Mouse (Mus musculus) kidney, postnatal 14 days (tissue): Measurements from ENCODE around the gene Olfr1009.
"Not testable (repeated sequence)": the region's sequence is repeated elsewhere in the genome, so short reads cannot be mapped to it uniquely, and the experiment has no call there.

ENCODE experiments used
- DNase-seq: peaks from one replicate; pipeline ENCODE4 v3.0.0; 2022; ENCODE audit warnings: mixed read lengths

The Olfr1009 gene

DNA sequence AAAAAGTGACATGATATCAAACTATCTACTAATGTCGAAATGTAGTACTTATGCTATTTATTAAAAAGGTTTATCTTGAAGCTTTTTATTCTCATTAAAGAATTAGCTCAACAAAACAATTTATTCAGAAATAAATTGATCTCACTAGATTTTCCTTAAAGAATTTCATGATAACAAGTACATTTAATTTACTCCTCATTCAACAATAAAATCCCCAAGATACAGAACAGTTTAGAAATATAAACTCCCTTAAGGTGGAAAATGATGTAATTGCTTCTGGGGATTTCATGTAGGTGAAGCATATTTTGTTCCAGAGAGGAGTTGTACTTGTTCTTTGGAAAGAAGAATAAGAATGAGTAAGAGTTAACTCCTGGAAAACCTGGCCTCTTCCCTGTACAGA lies at the start of gene Olfr1009:
TSS of gene Olfr1009 (plus strand) at position 301 of the 400 bp plus-strand sequence.
- no peak for DNase-seq

GRCm38 (mm10) chr2:85678667-85679066 lies 36.6 kb upstream of the Olfr1009 start, which contains the start of gene Olfr1006:
Gene Olfr1006, minus strand, starts transcription at chr2:85678767.
- no peak for DNase-seq

DNA sequence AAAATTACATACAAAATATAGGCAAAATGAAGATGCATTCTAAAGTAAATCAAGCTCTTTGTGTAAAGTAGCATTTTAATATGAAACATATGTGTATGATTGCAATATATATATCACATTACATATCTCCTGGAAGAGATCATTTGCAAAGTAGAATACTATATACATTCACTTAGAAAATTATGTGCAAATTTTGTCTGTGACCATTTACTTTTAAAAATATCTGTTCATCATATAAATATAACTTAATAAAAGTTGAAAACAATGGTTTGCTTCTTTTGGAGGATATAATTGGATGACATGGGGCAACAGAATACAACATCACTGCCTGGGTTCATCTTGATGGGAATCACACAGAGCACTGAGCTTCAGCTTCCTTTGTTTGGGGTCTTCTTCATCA lies 26.1 kb upstream of the Olfr1009 start, which contains the start of gene Olfr1008:
TSS of gene Olfr1008 (plus strand) at position 301 of the 400 bp plus-strand sequence.
- DNase-seq: no peak

DNA sequence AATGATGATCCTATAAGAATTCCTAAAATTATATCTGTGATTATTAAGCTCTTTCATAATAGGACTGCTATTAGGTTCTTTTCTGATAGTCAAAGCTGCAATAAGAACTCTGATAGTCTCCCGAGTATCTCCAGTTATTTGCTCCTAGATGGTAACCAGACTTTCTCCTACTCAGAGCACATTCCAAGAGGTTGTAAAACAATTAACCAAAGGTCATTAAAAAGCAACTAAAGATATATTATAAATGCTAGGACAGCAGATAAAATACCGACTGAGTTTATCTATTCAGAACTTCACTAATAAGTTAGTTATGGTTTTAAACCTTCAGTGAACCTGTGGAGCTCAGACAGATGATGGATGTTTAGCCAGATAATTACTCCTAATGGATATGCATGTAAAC lies 4.5 kb upstream of the Olfr1009 start:
- not testable (repeated sequence) for DNase-seq

DNA sequence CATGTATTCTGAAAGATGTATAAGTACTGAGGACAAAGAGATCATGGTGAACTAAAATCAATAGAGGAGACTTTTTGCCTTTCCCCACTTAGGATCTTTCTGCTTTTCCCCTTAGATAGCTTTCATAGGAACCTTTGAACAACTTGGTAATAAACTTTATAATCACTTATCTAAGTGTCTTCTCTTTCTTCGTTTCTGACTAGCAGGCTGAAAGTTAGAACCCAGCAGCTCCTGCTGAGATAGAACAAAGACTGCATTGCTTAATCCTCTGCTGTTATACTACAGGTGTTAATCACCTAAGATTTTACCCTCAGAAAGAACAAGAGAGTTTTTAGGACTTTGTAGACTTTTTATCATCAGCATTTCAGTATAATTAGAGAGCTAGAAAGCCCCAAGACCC lies 4.1 kb upstream of the Olfr1009 start:
- DNase-seq: no peak

DNA sequence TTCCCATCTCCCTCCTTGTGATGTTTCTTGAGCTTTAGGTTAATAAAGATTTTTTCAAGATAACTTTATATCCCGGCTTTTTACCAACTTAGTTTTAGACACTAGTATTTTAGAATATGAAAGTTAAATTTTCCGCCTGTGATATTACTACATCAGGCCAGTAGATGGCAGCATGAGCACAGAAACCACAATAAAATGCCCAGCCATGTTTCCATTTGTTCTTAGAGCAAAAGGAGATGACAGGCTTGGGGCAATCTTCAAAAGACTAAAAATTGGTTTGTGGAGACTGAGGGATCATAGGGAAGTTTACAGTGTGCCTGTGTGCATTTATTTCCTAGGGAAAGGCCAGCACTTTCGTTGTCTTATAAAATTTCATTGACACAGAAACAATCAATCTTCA lies 10.6 kb downstream of the Olfr1009 start:
- DNase-seq: peak; percentile 10

GRCm38 (mm10) chr2:85753822-85754221 lies 38.6 kb downstream of the Olfr1009 start:
- no peak for DNase-seq

- no peak for DNase-seq
These were observed 47.4 kb downstream of the Olfr1009 start, which contains the start of gene Olfr1012 for GRCm38 (mm10) chr2:85762666-85763065. Gene Olfr1012, minus strand, starts transcription at chr2:85762766.

DNA sequence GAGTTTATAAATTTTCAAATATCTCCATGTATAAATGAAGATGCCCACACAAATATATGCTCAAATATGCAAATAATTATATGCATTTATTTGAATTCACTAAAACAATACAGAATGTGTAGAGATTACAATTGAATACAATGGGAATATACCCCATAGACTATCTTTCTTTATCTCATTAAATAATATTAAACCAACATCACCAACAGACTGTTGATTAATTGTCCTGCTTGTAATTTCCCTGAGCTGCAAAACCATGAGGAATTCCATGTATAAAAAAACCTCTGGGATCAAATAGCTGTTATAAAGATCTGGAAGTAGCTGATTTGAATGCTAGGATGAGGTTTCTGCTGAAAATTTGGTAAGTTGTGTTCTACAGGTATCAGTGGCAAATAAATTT lies 51.6 kb downstream of the Olfr1009 start, which contains the start of gene Olfr1013:
TSS of gene Olfr1013 (plus strand) at position 301 of the 400 bp plus-strand sequence.
- no peak for DNase-seq

DNA sequence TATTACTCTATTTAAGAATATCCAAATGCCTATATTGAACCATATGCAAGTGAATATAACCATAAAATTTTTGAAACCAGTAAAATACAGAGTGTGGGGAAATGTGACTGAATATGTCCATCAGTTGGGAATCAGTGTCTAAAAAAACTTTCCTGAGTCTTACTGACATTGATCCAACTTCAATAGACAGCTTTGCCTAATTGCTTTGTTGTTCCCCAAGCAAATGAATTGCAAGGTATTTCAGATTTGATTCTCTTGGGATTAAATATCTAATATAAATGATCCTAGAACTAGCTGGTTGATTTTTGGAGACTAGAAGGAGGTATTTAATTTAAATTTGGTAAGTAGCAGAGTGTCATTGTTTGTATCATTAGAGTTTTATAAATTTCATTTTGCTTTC lies 57.2 kb downstream of the Olfr1009 start, which contains the start of gene Olfr1014:
TSS of gene Olfr1014 (plus strand) at position 301 of the 400 bp plus-strand sequence.
- DNase-seq: no peak
